Comparison of ENCODE assay signal across 8 mouse cellular contexts in the genomic region with DNA sequence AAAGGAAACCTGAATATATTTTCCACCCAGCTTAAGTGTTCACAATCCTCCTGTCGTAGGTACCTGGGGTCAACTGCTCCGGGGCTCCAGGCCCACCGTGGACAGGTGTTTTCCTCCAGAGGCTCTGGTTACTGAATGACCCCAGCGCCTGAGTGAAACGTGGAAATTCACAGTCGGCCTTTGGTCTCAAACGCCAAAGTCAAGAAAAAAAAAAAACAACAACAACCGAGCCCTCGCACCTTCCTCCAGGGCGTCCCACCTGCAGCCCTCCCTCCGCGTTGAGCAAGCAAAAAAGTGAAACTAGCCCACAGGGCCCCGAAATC. TPM values are rescaled to one million over a fixed set of nuclear protein-coding genes. Genes with fewer than 3 reads are reported as not detected.
DNase-seq lines count a peak whose midpoint lies in the region; ATAC-seq and TF ChIP-seq lines count a peak whose summit lies in the region.

No protein-coding gene starts in this region.

- H3K9ac ChIP-seq in lung, embryonic 14.5 days = peak overlapping the region; percentile 98
- peak overlapping the region; percentile 97 for H3K9ac ChIP-seq in embryonic facial prominence, embryonic 13.5 days
- peak overlapping the region; percentile 98 for H3K9ac ChIP-seq in midbrain, embryonic 16.5 days (ENCODE audit: low read depth, low read length)

- H3K4me1 ChIP-seq in lung, embryonic 14.5 days (ENCODE audit: insufficient read depth) = peaks cover 15% of the 10 kb centered on the region
- peaks cover 35% of the 10 kb centered on the region for H3K4me1 ChIP-seq in embryonic facial prominence, embryonic 13.5 days
- peaks cover 37% of the 10 kb centered on the region for H3K4me1 ChIP-seq in kidney, adult 2 months (ENCODE audit: control insufficient read depth, insufficient read depth, low read length)
- peaks cover 23% of the 10 kb centered on the region for H3K4me1 ChIP-seq in midbrain, embryonic 16.5 days (ENCODE audit: control insufficient read depth, insufficient read depth, low read length)

- DNase-seq in lung, embryonic 14.5 days = peak; percentile 17
- no peak for DNase-seq in lung, postnatal 36 days
- DNase-seq in kidney, adult 2 months = peak; percentile 76
- DNase-seq in ovary, postnatal 14 days (ENCODE audit: low spot score) = no peak

- WGBS in lung, embryonic 14.5 days = 1% methylated on average over 13 of the region's 13 CpGs
- WGBS in embryonic facial prominence, embryonic 13.5 days = 4% methylated on average over 13 of the region's 13 CpGs
- 2% methylated on average over 13 of the region's 13 CpGs for WGBS in kidney, adult 2 months
- 1% methylated on average over 13 of the region's 13 CpGs for WGBS in midbrain, embryonic 16.5 days

- no peak for ATAC-seq in lung, embryonic 14.5 days (ENCODE audit: insufficient read depth)
- ATAC-seq in embryonic facial prominence, embryonic 13.5 days (ENCODE audit: insufficient number of reproducible peaks, insufficient read depth, low FRiP score, low TSS enrichment, low read depth) = no peak
- ATAC-seq in midbrain, embryonic 16.5 days = no peak
- no peak for ATAC-seq in CD4-positive, CD25-positive, alpha-beta regulatory T cell, adult 4 months
- ATAC-seq in monocyte, adult 5-6 weeks (replicated peaks; ENCODE audit: insufficient number of reproducible peaks, low FRiP score, low TSS enrichment, poor library complexity, severe bottlenecking) = no peak

- TF ChIP-seq POLR2A in kidney, adult 2 months (IDR thresholded peaks at IDR 0.05; ENCODE audit: low read depth, low read length) = no peak

- peak overlapping the region; percentile 76; the same call in 1 of the 2 replicates for H3K27ac ChIP-seq in lung, embryonic 14.5 days (ENCODE audit: low read depth)
- peak overlapping the region; percentile 60; the same call in 1 of the 2 replicates for H3K27ac ChIP-seq in embryonic facial prominence, embryonic 13.5 days
- peak overlapping the region; percentile 79 for H3K27ac ChIP-seq in kidney, adult 2 months (ENCODE audit: insufficient read depth, low read depth, low read length)
- H3K27ac ChIP-seq in midbrain, embryonic 16.5 days (ENCODE audit: low read length) = peak overlapping the region; percentile 81

- H3K27me3 ChIP-seq in lung, embryonic 14.5 days (ENCODE audit: insufficient read depth, low read length) = no peaks in the 10 kb centered on the region
- H3K27me3 ChIP-seq in embryonic facial prominence, embryonic 13.5 days = no peaks in the 10 kb centered on the region
- H3K27me3 ChIP-seq in kidney, adult 2 months (replicated peaks; ENCODE audit: control insufficient read depth, insufficient read depth, low read length) = no peaks in the 10 kb centered on the region
- no peaks in the 10 kb centered on the region for H3K27me3 ChIP-seq in midbrain, embryonic 16.5 days (ENCODE audit: control insufficient read depth, insufficient read depth, low read depth, low read length)

- H3K36me3 ChIP-seq in lung, embryonic 14.5 days (ENCODE audit: insufficient read depth) = no peaks in the 10 kb centered on the region
- H3K36me3 ChIP-seq in embryonic facial prominence, embryonic 13.5 days = peaks cover 7% of the 10 kb centered on the region; the same call in 1 of the 2 replicates
- H3K36me3 ChIP-seq in kidney, adult 2 months (ENCODE audit: control insufficient read depth, insufficient read depth, low read length) = no peaks in the 10 kb centered on the region
- H3K36me3 ChIP-seq in midbrain, embryonic 16.5 days (ENCODE audit: control insufficient read depth, insufficient read depth, low read length) = no peaks in the 10 kb centered on the region

- no peak for TF ChIP-seq CTCF in lung, embryonic 14.5 days (IDR thresholded peaks at IDR 0.05; ENCODE audit: low read depth)
- TF ChIP-seq CTCF in kidney, adult 2 months (conservative IDR thresholded peaks at IDR 0.05; ENCODE audit: insufficient read depth, insufficient read length, low read depth, low read length) = no peak

- H3K4me2 ChIP-seq in lung, embryonic 14.5 days = peak overlapping the region; percentile 87
- H3K4me2 ChIP-seq in embryonic facial prominence, embryonic 13.5 days = peak overlapping the region; percentile 84
- H3K4me2 ChIP-seq in midbrain, embryonic 16.5 days (ENCODE audit: low read length) = peak overlapping the region; percentile 92

- peak overlapping the region; percentile 90 for H3K4me3 ChIP-seq in lung, embryonic 14.5 days (ENCODE audit: low read depth, low read length)
- H3K4me3 ChIP-seq in embryonic facial prominence, embryonic 13.5 days = peak overlapping the region; percentile 93
- H3K4me3 ChIP-seq in kidney, adult 2 months (ENCODE audit: insufficient read depth, low read depth, low read length) = peak overlapping the region; percentile 73
- peak overlapping the region; percentile 99 for H3K4me3 ChIP-seq in midbrain, embryonic 16.5 days (ENCODE audit: low read depth, low read length)

- no peaks in the 10 kb centered on the region for H3K9me3 ChIP-seq in lung, embryonic 14.5 days (ENCODE audit: low read depth, low read length)
- no peaks in the 10 kb centered on the region for H3K9me3 ChIP-seq in embryonic facial prominence, embryonic 13.5 days
- H3K9me3 ChIP-seq in midbrain, embryonic 16.5 days (replicated peaks; ENCODE audit: control insufficient read depth, low read length, poor library complexity, severe bottlenecking) = no peaks in the 10 kb centered on the region

RNA-seq across cellular contexts. Expression of a gene that starts 0.8 kb away (rescaled TPM):
- polyA plus RNA-seq in lung, embryonic 14.5 days (2014; fragmentation: Nextera tagmentation; extraction: Ambion mirVana) = 59.7 and 62.1 TPM in 2 replicates
- 51.9 and 57.5 TPM in 2 replicates for polyA plus RNA-seq in embryonic facial prominence, embryonic 13.5 days (2015; fragmentation: Nextera tagmentation; extraction: Ambion mirVana)
- 460 and 530 TPM in 2 replicates for polyA plus RNA-seq in kidney, adult 2 months (2012; rRNA removed)
- 61.4 and 66.3 TPM in 2 replicates for polyA plus RNA-seq in midbrain, embryonic 16.5 days (2015; fragmentation: Nextera tagmentation; extraction: Ambion mirVana)
- 100 to 1,000 TPM in 1 of 2 experiments, 10 to 100 TPM in 1; 94.4 to 115 TPM for polyA plus RNA-seq in CD4-positive, CD25-positive, alpha-beta regulatory T cell, adult 4 months (2017; shearing (Covaris generic))
- 40.0 to 87.7 TPM (median 46.4 TPM) in 3 replicates for total RNA-seq in monocyte, adult 5-6 weeks (2017)

Comparison
In these comparisons a context has a peak if more than half of its experiments do, and no peak if none do; other contexts are left out.
1. DNase-seq: peak in lung, embryonic 14.5 days (single experiment) and kidney, adult 2 months (single experiment); none in lung, postnatal 36 days (single experiment) and ovary, postnatal 14 days (single experiment).
2. Peak in every context shown above with its lines, with median percentiles within 50 percentile points of each other: H3K27ac ChIP-seq, H3K4me2 ChIP-seq, H3K4me3 ChIP-seq and H3K9ac ChIP-seq.